Mouse (Mus musculus): ENCODE measurements around the gene Tmem63a.
"Not testable (repeated sequence)": the region's sequence is repeated elsewhere in the genome, so short reads cannot be mapped to it uniquely, and the experiment has no call there.

GRCm38 (mm10) chr1:180894088-180894987 is 47.8 kb upstream of the Tmem63a start:
- TF ChIP-seq POLR2A, CTCF (IDR thresholded peaks at IDR 0.05; ENCODE audit: extremely low read depth, insufficient read depth, low read length): not testable (repeated sequence)
